Mouse (Mus musculus) myocyte (in vitro differentiated cells): ENCODE measurements at regions not wholly inside any gene's neighbourhood (a gene's known extent, or its start where the extent isn't known, plus 50 kb on each side); places are given as distances from the start of the nearest gene placed in this dataset.

Experiments used
- CEBPB ChIP-seq: IDR thresholded peaks from 2 replicates; pipeline ENCODE4 v1.6.1; 2011; ENCODE audit warnings: mild to moderate bottlenecking, moderate library complexity; ENCODE audit not compliant: poor library complexity, insufficient read depth, severe bottlenecking
- E2F4 ChIP-seq: IDR thresholded peaks from one replicate; pipeline ENCODE4 v1.6.1; 2011; ENCODE audit warnings: mild to moderate bottlenecking, control low read depth, moderate library complexity; ENCODE audit not compliant: insufficient read depth
- MAX ChIP-seq: IDR thresholded peaks from one replicate; pipeline ENCODE4 v1.6.1; 2011; ENCODE audit warnings: low read depth, mild to moderate bottlenecking, control low read depth
- MYOD1 ChIP-seq, 3 experiments: IDR thresholded peaks; one replicate each; pipeline ENCODE4 v1.6.1; 2011; ENCODE audit warnings: control low read depth in 2 of 3, low read depth in 2 of 3, mild to moderate bottlenecking in 2 of 3, moderate library complexity in 1 of 3; ENCODE audit not compliant: insufficient read length in 2 of 3, control insufficient read depth in 1 of 3
- MYOG ChIP-seq, 3 experiments: IDR thresholded peaks; one replicate each; pipeline ENCODE4 v1.6.1; 2011; ENCODE audit warnings: control low read depth in 2 of 3, low read depth in 2 of 3, mild to moderate bottlenecking in 2 of 3; ENCODE audit not compliant: insufficient read length in 2 of 3, control insufficient read depth in 1 of 3, insufficient read depth in 1 of 3
- POLR2A ChIP-seq: IDR thresholded peaks from one replicate; pipeline ENCODE4 v1.6.1; 2011; ENCODE audit warnings: low read depth, mild to moderate bottlenecking, control low read depth, moderate library complexity; ENCODE audit not compliant: insufficient read length
- POLR2AphosphoS2 ChIP-seq: IDR thresholded peaks from one replicate; pipeline ENCODE4 v1.6.1; 2011; ENCODE audit warnings: low read depth, control low read depth; ENCODE audit not compliant: insufficient read length
- SRF ChIP-seq: IDR thresholded peaks from one replicate; pipeline ENCODE4 v1.6.1; 2011; ENCODE audit warnings: low read depth; ENCODE audit not compliant: control insufficient read depth, insufficient read length
- TCF12 ChIP-seq: IDR thresholded peaks from one replicate; pipeline ENCODE4 v1.6.1; 2011; ENCODE audit warnings: mild to moderate bottlenecking, control low read depth; ENCODE audit not compliant: poor library complexity, insufficient read depth, severe bottlenecking
- TCF3 ChIP-seq: IDR thresholded peaks from one replicate; pipeline ENCODE4 v1.6.1; 2011; ENCODE audit warnings: low read depth, control low read depth; ENCODE audit not compliant: insufficient read length
- USF1 ChIP-seq: IDR thresholded peaks from one replicate; pipeline ENCODE4 v1.6.1; 2011; ENCODE audit warnings: low read depth, mild to moderate bottlenecking, control low read depth, moderate library complexity

DNA sequence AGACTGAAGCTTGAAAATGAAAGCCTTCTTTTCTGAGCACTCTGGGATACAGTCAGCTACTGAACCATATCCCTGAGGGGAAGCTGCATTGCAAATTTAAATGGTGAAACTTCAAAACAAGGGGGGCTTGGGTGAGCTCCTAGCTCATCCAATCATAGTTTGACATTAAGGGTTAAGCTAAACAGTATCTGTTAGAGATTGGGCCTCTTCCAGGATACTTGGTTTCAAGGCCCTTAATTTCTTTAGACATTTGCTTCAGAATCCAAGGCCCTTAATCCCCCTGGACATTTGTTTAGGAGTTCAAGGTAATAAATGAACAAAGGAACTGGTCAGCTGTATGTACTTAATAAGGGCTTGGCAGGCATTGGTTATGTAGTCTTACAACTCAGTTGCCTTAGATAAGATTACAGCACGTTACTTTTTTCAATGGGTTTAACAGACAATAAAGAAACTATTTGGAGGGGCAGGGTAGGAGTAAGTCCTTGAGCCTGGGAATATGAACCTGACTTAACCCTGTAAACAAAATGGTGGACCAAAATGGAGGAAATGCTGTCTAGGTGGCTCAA lies 1163.4 kb upstream of the Pcdh20 start:
- no peak for TF ChIP-seq MYOD1 (IDR thresholded peaks at IDR 0.05; ENCODE audit: control insufficient read depth in 1 of 3, insufficient read length in 2 of 3, low read depth in 2 of 3)
- TF ChIP-seq E2F4: no peak
- no peak for TF ChIP-seq POLR2A
- no peak for TF ChIP-seq MYOG (IDR thresholded peaks at IDR 0.05; ENCODE audit: control insufficient read depth in 1 of 3, insufficient read depth in 1 of 3, insufficient read length in 2 of 3, low read depth in 2 of 3)
- TF ChIP-seq TCF12: no peak
- no peak for TF ChIP-seq MAX
- TF ChIP-seq POLR2AphosphoS2: no peak
- TF ChIP-seq USF1: no peak
- TF ChIP-seq SRF: no peak
- TF ChIP-seq CEBPB: no peak
- no peak for TF ChIP-seq TCF3
